Mouse (Mus musculus) thymus, postnatal 4 days (tissue): ENCODE data around the gene Gm28961.
"Not testable (repeated sequence)": the region's sequence is repeated elsewhere in the genome, so short reads cannot be mapped to it uniquely, and the experiment has no call there.

Experiments
- DNase-seq: peaks from one replicate; pipeline ENCODE4 v3.0.0; 2021

Gm28961 gene

DNA sequence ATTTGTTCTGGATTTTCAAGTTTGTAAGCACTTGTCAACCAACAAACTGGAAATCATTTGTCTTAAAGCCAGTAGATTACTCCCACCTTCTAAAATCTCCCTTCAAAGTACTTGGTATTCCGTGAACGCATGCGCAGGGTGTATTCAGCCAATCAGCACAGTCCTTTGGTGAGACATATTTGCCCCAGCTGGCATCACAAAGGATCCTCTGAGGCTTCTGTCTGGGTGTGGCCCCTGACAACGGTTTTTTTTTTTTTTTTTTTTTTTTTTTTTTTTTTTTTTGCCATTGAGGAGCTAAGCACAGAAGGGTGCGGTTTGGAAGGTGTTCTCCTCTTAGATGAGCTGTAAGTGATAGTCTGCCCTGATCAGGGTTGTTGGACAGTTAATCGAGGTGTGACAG is at the start of gene Gm28961:
Gene Gm28961, plus strand, starts transcription at position 301 of the 400 bp plus-strand sequence.
- DNase-seq = not testable (repeated sequence)
